Mouse (Mus musculus): ENCODE results near the gene Oprl1. TPM values are rescaled to one million over a fixed set of nuclear protein-coding genes. Genes with fewer than 3 reads are reported as not detected.
A peak's percentile ranks its signal among the peaks of the same experiment; 100 is the strongest.

The Oprl1 gene
- 0.36 and 1.9 TPM in 2 replicates for polyA plus RNA-seq (2015; fragmentation: Nextera tagmentation; extraction: Ambion mirVana)

GRCm38 (mm10) chr2:181714903-181715326 lies at the start of gene Oprl1:
Oprl1 (plus strand) TSS chr2:181715016.
- no peak within 1 kb of the TSS for H3K9ac ChIP-seq
- H3K9me3 ChIP-seq (replicated peaks) = no peaks in the 10 kb centered on the region
- H3K4me3 ChIP-seq (replicated peaks) = no peak within 1 kb of the TSS
- no peaks in the 10 kb centered on the region for H3K4me1 ChIP-seq
- 4% methylated on average over 7 of the region's 7 CpGs for whole genome bisulfite sequencing
- H3K27me3 ChIP-seq = peaks cover 6% of the 10 kb centered on the region; the same call in 1 of the 2 replicates
- peak within 1 kb of the TSS; percentile 20 for H3K4me2 ChIP-seq
- H3K27ac ChIP-seq = no peak within 1 kb of the TSS
- no peaks in the 10 kb centered on the region for H3K36me3 ChIP-seq
- ATAC-seq (replicated peaks; ENCODE audit: low FRiP score) = peak; percentile 4; the same call in 1 of the 2 replicates

- Histone ChIP-seq H3K27ac (peak overlapping the region; percentile 39; the same call in 1 of the 2 replicates), H3K4me3 (replicated peaks) (peak overlapping the region; percentile 55), H3K4me1 (peaks cover 37% of the 10 kb centered on the region), H3K36me3 (no peaks in the 10 kb centered on the region), H3K9ac (peak overlapping the region; percentile 49), H3K9me3 (replicated peaks) (no peaks in the 10 kb centered on the region), H3K4me2 (peak overlapping the region; percentile 84), H3K27me3 (peaks cover 70% of the 10 kb centered on the region)
- WGBS = 3% methylated on average over 56 of the region's 56 CpGs
- peak; percentile 30; the same call in 1 of the 2 replicates for ATAC-seq (replicated peaks; ENCODE audit: low FRiP score)
Observed at GRCm38 (mm10) chr2:181670285-181670912, 44.4 kb upstream of the Oprl1 start.

- no peak for ATAC-seq (replicated peaks; ENCODE audit: low FRiP score)
- Histone ChIP-seq H3K36me3 (no peaks in the 10 kb centered on the region), H3K27ac (peak overlapping the region; percentile 39; the same call in 1 of the 2 replicates), H3K4me3 (replicated peaks) (peak overlapping the region; percentile 55), H3K9ac (peak overlapping the region; percentile 49), H3K4me1 (peaks cover 43% of the 10 kb centered on the region), H3K9me3 (replicated peaks) (no peaks in the 10 kb centered on the region), H3K27me3 (peaks cover 70% of the 10 kb centered on the region), H3K4me2 (peak overlapping the region; percentile 84)
- 1% methylated on average over 41 of the region's 41 CpGs for WGBS
Observed at GRCm38 (mm10) chr2:181670913-181671311, 43.9 kb upstream of the Oprl1 start.

- H3K27ac ChIP-seq = peak within 1 kb of the TSS; percentile 39; the same call in 1 of the 2 replicates
Observed at GRCm38 (mm10) chr2:181671326-181671725, 43.5 kb upstream of the Oprl1 start, which contains the start of gene Sox18. Sox18 (minus strand) TSS chr2:181671640.

GRCm38 (mm10) chr2:181671984-181672383 lies 42.8 kb upstream of the Oprl1 start:
- no peak overlapping the region; the same call in 1 of the 2 replicates for H3K9ac ChIP-seq
- H3K9me3 ChIP-seq (replicated peaks) = no peaks in the 10 kb centered on the region
- peaks cover 47% of the 10 kb centered on the region for H3K4me1 ChIP-seq
- peak overlapping the region; percentile 84 for H3K4me2 ChIP-seq
- H3K27me3 ChIP-seq = peaks cover 70% of the 10 kb centered on the region
- no peak overlapping the region for H3K4me3 ChIP-seq (replicated peaks)
- no peak overlapping the region for H3K27ac ChIP-seq
- 27% methylated on average over 7 of the region's 7 CpGs for WGBS
- H3K36me3 ChIP-seq = no peaks in the 10 kb centered on the region
- no peak for ATAC-seq (replicated peaks; ENCODE audit: low FRiP score)

More at GRCm38 (mm10) chr2:181671326-181671725, 43.5 kb upstream of the Oprl1 start, which contains the start of gene Sox18:
- Histone ChIP-seq H3K27me3 (peaks cover 70% of the 10 kb centered on the region), H3K4me1 (peaks cover 47% of the 10 kb centered on the region), H3K9me3 (replicated peaks) (no peaks in the 10 kb centered on the region), H3K4me2 (peak within 1 kb of the TSS; percentile 84), H3K9ac (peak within 1 kb of the TSS; percentile 49), H3K36me3 (no peaks in the 10 kb centered on the region), H3K4me3 (replicated peaks) (peak within 1 kb of the TSS; percentile 55)
- 0 out of 2 replicates have a peak, but pooled peaks have one; percentile 33 for ATAC-seq (replicated peaks; ENCODE audit: low FRiP score)
- WGBS = under 1% methylated on average over 43 of the region's 43 CpGs

GRCm38 (mm10) chr2:181673501-181673900 lies 41.3 kb upstream of the Oprl1 start:
- Histone ChIP-seq H3K4me3 (replicated peaks) (no peak overlapping the region), H3K9ac (no peak overlapping the region), H3K27ac (no peak overlapping the region), H3K9me3 (replicated peaks) (no peaks in the 10 kb centered on the region), H3K4me1 (peaks cover 47% of the 10 kb centered on the region), H3K36me3 (no peaks in the 10 kb centered on the region), H3K4me2 (no peak overlapping the region), H3K27me3 (peaks cover 61% of the 10 kb centered on the region)
- no peak for ATAC-seq (replicated peaks; ENCODE audit: low FRiP score)
- 48% methylated on average over 1 of the region's 1 CpGs for WGBS

GRCm38 (mm10) chr2:181674934-181675333 lies 39.9 kb upstream of the Oprl1 start:
- Histone ChIP-seq H3K4me2 (no peak overlapping the region; the same call in 1 of the 2 replicates), H3K27me3 (peaks cover 47% of the 10 kb centered on the region), H3K36me3 (no peaks in the 10 kb centered on the region), H3K4me1 (peaks cover 52% of the 10 kb centered on the region), H3K9ac (no peak overlapping the region), H3K27ac (peak overlapping the region; percentile 19; the same call in 1 of the 2 replicates), H3K4me3 (replicated peaks) (no peak overlapping the region), H3K9me3 (replicated peaks) (no peaks in the 10 kb centered on the region)
- WGBS = 77% methylated on average over 4 of the region's 4 CpGs
- no peak for ATAC-seq (replicated peaks; ENCODE audit: low FRiP score)

GRCm38 (mm10) chr2:181675454-181675853 lies 39.4 kb upstream of the Oprl1 start:
- Histone ChIP-seq H3K27ac (peak overlapping the region; percentile 77), H3K4me1 (peaks cover 47% of the 10 kb centered on the region), H3K4me3 (replicated peaks) (peak overlapping the region; percentile 31), H3K9me3 (replicated peaks) (no peaks in the 10 kb centered on the region), H3K9ac (0 out of 2 replicates have a peak overlapping the region, but pooled peaks have one; percentile 18), H3K36me3 (no peaks in the 10 kb centered on the region), H3K27me3 (peaks cover 41% of the 10 kb centered on the region), H3K4me2 (peak overlapping the region; percentile 55)
- 3% methylated on average over 14 of the region's 14 CpGs for WGBS
- peak; percentile 40 for ATAC-seq (replicated peaks; ENCODE audit: low FRiP score)

GRCm38 (mm10) chr2:181676424-181676823 lies 38.4 kb upstream of the Oprl1 start:
- H3K27me3 ChIP-seq = peaks cover 32% of the 10 kb centered on the region
- no peak overlapping the region for H3K9ac ChIP-seq
- H3K4me1 ChIP-seq = peaks cover 46% of the 10 kb centered on the region
- no peaks in the 10 kb centered on the region for H3K36me3 ChIP-seq
- H3K27ac ChIP-seq = peak overlapping the region; percentile 77
- H3K4me3 ChIP-seq (replicated peaks) = no peak overlapping the region
- whole genome bisulfite sequencing = 44% methylated on average over 2 of the region's 2 CpGs
- no peak for ATAC-seq (replicated peaks; ENCODE audit: low FRiP score)
- H3K4me2 ChIP-seq = no peak overlapping the region
- no peaks in the 10 kb centered on the region for H3K9me3 ChIP-seq (replicated peaks)

GRCm38 (mm10) chr2:181677096-181677754 lies 37.6 kb upstream of the Oprl1 start:
- no peak for ATAC-seq (replicated peaks; ENCODE audit: low FRiP score)
- no peak overlapping the region for H3K9ac ChIP-seq
- no peak overlapping the region for H3K4me2 ChIP-seq
- peaks cover 43% of the 10 kb centered on the region for H3K4me1 ChIP-seq
- peaks cover 24% of the 10 kb centered on the region for H3K27me3 ChIP-seq
- H3K36me3 ChIP-seq = no peaks in the 10 kb centered on the region
- peak overlapping the region; percentile 77 for H3K27ac ChIP-seq
- H3K4me3 ChIP-seq (replicated peaks) = no peak overlapping the region
- 65% methylated on average over 5 of the region's 5 CpGs for WGBS
- no peaks in the 10 kb centered on the region for H3K9me3 ChIP-seq (replicated peaks)

GRCm38 (mm10) chr2:181677755-181678098 lies 37.1 kb upstream of the Oprl1 start:
- Histone ChIP-seq H3K27ac (peak overlapping the region; percentile 77), H3K4me3 (replicated peaks) (no peak overlapping the region), H3K4me1 (peaks cover 43% of the 10 kb centered on the region), H3K9me3 (replicated peaks) (no peaks in the 10 kb centered on the region), H3K4me2 (no peak overlapping the region), H3K27me3 (peaks cover 19% of the 10 kb centered on the region), H3K36me3 (no peaks in the 10 kb centered on the region), H3K9ac (no peak overlapping the region)
- ATAC-seq (replicated peaks; ENCODE audit: low FRiP score) = no peak
- WGBS = 48% methylated on average over 3 of the region's 3 CpGs

- no peaks in the 10 kb centered on the region for H3K36me3 ChIP-seq
- no peak overlapping the region for H3K4me3 ChIP-seq (replicated peaks)
- no peak overlapping the region for H3K9ac ChIP-seq
- H3K27me3 ChIP-seq = peaks cover 8% of the 10 kb centered on the region
- 54% methylated on average over 1 of the region's 1 CpGs for WGBS
- no peak overlapping the region for H3K27ac ChIP-seq
- H3K4me1 ChIP-seq = peaks cover 37% of the 10 kb centered on the region
- no peaks in the 10 kb centered on the region for H3K9me3 ChIP-seq (replicated peaks)
- ATAC-seq (replicated peaks; ENCODE audit: low FRiP score) = peak; percentile 70
- H3K4me2 ChIP-seq = no peak overlapping the region
Observed at GRCm38 (mm10) chr2:181678780-181679179, 36.0 kb upstream of the Oprl1 start.

Measured in kidney, embryonic 15.5 days (tissue).